Mouse (Mus musculus): ENCODE data around the gene Stab2.

Stab2 gene

GRCm38 (mm10) chr10:87007385-87008214, at the start of gene Stab2:
Stab2 (minus strand) TSS chr10:87008025.
- DNase-seq (ENCODE audit: low spot score) = no peak

DNA sequence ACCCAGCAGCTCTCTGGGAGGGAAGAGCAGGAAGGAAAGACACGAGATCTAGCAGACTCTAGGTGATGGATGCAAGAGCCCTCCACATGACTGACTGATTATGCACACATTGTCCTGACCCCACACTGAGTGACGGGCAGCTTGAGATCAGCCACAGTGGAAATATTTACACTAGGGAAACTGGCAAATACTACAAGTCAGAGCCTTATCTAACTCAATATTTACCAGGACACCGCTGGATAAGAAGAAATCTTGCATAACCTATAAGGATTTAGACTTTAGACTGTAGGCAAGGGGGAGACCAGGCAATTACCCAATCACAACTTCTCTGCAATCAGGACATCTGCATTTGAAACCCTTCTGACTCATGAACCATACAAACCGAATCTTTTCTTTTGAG, 43.9 kb upstream of the Stab2 start:
- no peak for DNase-seq (ENCODE audit: low spot score)

GRCm38 (mm10) chr10:87049179-87049578, 41.4 kb upstream of the Stab2 start:
- DNase-seq (ENCODE audit: low spot score) = no peak

DNA sequence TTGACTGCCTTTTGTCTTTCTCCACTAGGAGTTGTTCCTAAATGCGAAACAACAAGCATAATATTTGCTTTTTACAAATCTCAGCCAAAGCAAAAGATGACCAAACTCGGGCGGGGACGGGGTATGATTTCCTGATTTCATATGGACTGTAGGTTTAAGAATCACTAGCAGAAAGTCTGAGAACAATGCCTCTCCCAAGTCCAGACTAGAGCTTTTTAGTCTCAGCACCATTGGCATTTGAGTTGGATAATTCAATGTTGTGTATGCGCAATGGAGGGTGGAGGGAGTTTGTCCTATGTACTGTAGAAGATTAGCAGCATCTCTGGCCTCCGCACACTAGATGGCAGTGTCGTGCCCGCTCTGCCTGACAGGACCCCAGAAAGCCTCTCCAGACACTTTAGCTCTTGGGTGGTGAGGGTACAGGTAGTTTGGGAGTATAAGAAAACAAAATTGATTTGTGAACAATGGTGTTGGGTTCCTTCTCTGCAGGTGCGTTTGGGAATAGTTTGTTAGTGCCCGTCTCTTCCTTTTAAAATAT, 39.2 kb upstream of the Stab2 start:
- no peak for DNase-seq (ENCODE audit: low spot score)

GRCm38 (mm10) chr10:87046469-87046868, 38.6 kb upstream of the Stab2 start:
- no peak for DNase-seq (ENCODE audit: low spot score)

DNA sequence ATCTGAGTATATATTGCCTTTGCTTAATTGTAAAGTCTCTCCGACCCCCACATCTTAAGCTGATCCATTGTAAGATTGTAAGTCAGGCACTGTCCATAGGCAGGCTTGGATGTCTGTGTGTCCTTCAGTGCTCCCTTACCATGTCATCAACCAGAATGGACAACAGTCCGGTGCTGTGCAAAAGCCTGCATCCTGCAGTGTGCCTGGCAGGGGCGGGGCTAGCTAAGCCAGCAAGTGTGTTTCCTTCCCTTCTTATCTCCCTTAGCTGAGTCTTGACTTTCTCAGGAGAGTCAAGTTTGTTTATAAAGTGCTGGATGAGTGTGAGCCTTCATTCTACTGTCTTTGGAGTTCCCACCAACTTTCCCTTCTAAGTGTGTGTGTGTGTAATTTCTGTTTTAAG, 37.4 kb upstream of the Stab2 start:
- no peak for DNase-seq (ENCODE audit: low spot score)

GRCm38 (mm10) chr10:87041265-87041664, 33.4 kb upstream of the Stab2 start:
- no peak for DNase-seq (ENCODE audit: low spot score)

DNA sequence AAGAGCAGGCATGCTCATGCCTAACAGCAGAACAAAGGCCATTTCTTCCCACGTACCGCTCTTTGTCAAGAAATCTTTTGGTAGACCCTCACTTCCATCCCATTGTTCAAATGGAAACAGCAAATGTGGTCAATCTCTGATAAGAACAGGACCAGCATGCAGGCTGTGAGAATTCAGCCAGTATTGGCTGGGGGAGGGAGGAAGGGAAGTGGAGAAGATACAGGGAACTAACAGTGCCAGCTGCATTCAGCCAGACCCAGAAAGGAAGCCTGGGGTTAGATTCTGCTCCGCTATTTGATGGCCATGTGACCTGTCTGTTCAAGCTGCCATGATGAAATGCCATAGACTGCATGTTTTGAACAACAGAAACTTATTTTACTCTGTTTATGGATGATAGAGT, 32.0 kb upstream of the Stab2 start:
- no peak for DNase-seq (ENCODE audit: low spot score)

DNA sequence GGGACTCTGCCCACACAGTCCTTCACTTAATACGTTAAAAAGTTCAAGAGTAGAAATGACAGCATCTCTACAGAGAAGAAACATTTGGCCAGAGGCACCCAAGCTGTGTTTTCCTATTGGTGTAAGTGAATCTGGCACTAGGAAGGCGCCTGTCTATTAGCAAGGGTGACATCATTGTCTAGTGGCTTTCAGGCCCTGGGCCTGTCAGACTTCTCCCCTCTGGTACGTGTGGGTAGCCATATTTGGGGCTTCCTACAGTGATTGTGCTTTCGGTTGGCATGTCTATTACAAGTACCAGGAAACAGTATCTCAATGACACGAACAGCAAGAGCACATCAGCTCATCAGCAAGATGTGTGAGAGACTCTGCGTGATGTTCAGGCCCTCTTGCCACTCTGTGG, 31.5 kb upstream of the Stab2 start:
- DNase-seq (ENCODE audit: low spot score) = no peak

- no peak for DNase-seq (ENCODE audit: low spot score)
Observed at GRCm38 (mm10) chr10:87037062-87037461, 29.2 kb upstream of the Stab2 start.

DNA sequence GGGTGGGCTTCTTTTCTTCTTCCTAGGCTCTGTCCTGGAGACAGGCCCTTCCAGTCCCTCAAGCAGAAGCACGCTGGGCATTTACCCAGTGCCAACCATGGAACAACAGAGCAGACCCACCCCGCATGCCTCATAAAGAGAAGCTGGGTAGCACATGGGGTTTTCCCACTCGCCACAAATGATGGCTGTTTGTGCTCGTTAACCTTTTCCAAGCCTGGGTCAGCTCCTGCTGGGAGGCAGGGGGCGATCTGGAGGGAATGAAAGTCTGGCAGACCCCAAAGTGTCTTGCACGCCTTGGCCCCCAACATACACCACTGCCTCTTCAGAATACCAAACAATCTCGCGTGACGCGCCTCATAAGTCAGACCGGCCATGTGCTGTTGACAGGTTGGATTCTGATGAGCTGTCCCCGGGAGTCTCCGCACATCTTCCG, 28.5 kb upstream of the Stab2 start:
- no peak for DNase-seq (ENCODE audit: low spot score)

GRCm38 (mm10) chr10:87035866-87036265, 28.0 kb upstream of the Stab2 start:
- no peak for DNase-seq (ENCODE audit: low spot score)

- no peak for DNase-seq (ENCODE audit: low spot score)
Observed at GRCm38 (mm10) chr10:87032768-87033167, 24.9 kb upstream of the Stab2 start.

- DNase-seq (ENCODE audit: low spot score) = peak; percentile 87
Observed at GRCm38 (mm10) chr10:87024884-87025283, 17.1 kb upstream of the Stab2 start.

DNA sequence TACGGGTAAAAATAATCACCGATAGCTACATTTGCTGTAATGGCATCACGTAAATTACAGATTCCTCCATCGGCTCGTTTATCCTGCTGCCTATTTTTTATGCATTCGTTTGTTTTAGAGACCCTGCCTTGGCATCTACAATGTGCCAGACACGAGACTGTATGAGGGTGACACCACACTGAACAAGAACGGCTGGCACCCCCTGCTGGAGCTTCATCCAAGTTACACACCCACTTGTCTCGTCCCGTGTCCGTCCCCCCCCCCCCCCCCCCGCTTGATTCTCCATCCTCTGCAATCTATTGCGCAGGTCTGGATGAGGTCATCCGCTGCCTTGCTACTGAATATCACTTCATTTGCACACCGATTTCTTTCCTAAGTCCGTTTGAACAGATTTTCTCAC, 12.9 kb upstream of the Stab2 start:
- DNase-seq (ENCODE audit: low spot score) = peak; percentile 7

- no peak for DNase-seq (ENCODE audit: low spot score)
Observed at GRCm38 (mm10) chr10:87018876-87019275, 11.1 kb upstream of the Stab2 start.

DNA sequence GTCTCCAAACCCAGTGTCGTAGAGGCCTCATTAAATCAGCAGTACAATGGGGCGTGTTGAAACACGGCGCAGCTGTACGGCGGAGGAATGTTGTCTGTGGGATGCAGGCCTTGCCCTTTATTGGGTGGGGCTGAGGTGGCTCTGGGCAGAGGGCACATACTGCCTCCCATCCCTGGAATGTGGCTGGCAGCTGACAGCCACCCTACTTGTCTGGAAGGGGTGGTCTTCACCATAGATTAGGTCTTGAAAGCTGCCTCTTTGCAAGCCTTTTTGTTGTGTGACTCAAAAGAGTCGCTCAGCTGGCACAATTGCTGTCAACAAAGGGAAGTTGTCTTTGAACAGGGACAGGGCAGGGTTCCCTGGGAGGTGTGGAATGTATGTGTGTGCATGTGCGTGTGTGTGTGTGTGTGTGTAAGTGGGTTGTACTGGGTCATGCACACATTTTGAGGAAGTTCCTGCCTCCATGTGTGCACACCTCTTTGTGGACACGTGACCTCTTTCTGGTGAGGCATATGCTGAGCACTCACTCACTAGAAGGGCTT, 8.4 kb upstream of the Stab2 start:
- no peak for DNase-seq (ENCODE audit: low spot score)

GRCm38 (mm10) chr10:87015403-87015802, 7.6 kb upstream of the Stab2 start:
- no peak for DNase-seq (ENCODE audit: low spot score)

GRCm38 (mm10) chr10:87014391-87014965, 6.7 kb upstream of the Stab2 start:
- DNase-seq (ENCODE audit: low spot score) = no peak

DNA sequence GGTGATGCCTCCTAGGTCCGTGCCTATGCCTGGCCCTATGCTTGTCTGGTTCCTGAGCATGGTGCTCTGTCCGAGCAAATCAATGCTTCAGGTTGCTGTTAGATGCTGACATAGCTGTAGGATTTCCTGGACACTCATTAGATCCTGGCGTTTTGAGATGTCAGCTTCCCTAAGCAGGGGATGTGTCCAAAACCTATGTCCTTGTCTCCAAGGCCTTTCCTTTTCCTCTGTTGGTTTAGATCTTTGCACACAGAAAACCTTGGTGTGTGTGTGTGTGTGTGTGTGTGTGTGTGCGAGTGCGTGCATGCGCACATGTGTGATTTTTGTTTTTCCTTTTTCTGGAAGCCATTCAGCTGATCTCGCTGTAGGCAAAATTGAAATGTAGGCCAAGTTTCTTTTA, 4.3 kb upstream of the Stab2 start:
- no peak for DNase-seq (ENCODE audit: low spot score)

GRCm38 (mm10) chr10:87008215-87008499, 332 bp upstream of the Stab2 start:
- DNase-seq (ENCODE audit: low spot score) = no peak

GRCm38 (mm10) chr10:86992238-86992976, 15.4 kb downstream of the Stab2 start:
- no peak for DNase-seq (ENCODE audit: low spot score)

DNA sequence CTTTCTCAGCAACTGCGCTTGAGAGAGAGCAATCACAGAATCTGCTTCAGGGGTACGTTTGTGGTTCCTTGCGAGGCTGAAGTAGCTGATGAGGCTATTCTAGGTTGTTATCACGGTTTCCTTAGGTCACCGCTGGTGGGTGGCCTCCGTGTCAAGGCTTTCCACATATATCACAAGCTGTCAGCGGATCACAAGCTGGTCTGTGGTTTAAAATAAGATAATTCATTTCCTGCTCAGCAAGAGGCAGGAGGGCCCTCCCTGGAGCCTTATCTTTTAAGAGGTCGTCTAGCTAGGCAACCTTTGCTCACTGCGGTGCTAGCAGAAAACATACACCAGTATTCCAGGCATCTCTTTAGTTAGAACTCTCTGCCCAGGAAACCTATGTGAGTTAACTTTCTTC, 17.2 kb downstream of the Stab2 start:
- DNase-seq (ENCODE audit: low spot score) = no peak

Data from adipocyte (in vitro differentiated cells).